ENCODE assay signal across 10 mouse cellular contexts in genomic region chr8:108712607-108713006, GRCm38 (mm10).
DNase-seq lines count a peak whose midpoint lies in the region; ATAC-seq and TF ChIP-seq lines count a peak whose summit lies in the region.
"Had no signal": no experiment of that assay in that cellular context is flagged by ENCODE, and none has a peak within 500 bp of the region (broad histone marks: within the 10 kb centered on the region; RNA-seq: fewer than 3 reads in every experiment).

No protein-coding gene starts in this region.

- TF ChIP-seq EP300 in heart, adult 2 months (IDR thresholded peaks at IDR 0.05; ENCODE audit: insufficient read depth, low read depth, low read length), result no peak

- no peaks in the 10 kb centered on the region for H3K36me3 ChIP-seq in heart, embryonic 12.5 days
- H3K36me3 ChIP-seq in heart, adult 2 months (ENCODE audit: control insufficient read depth, insufficient read depth, low read length), result 0 out of 2 replicates have a peak, but pooled peaks cover 2% of the 10 kb centered on the region
- no peaks in the 10 kb centered on the region for H3K36me3 ChIP-seq in embryonic facial prominence, embryonic 10.5 days (replicated peaks)
- H3K36me3 ChIP-seq in hindbrain, embryonic 12.5 days, result no peaks in the 10 kb centered on the region
- no peaks in the 10 kb centered on the region for H3K36me3 ChIP-seq in midbrain, embryonic 12.5 days

- no peak overlapping the region for H3K4me3 ChIP-seq in heart, embryonic 12.5 days
- H3K4me3 ChIP-seq in heart, adult 2 months, result no peak overlapping the region
- peak overlapping the region; percentile 90; the same call in 1 of the 2 replicates for H3K4me3 ChIP-seq in embryonic facial prominence, embryonic 10.5 days
- H3K4me3 ChIP-seq in hindbrain, embryonic 12.5 days, result no peak overlapping the region
- no peak overlapping the region for H3K4me3 ChIP-seq in midbrain, embryonic 12.5 days

- ATAC-seq in heart, embryonic 12.5 days (ENCODE audit: insufficient number of reproducible peaks, low FRiP score), result no peak
- ATAC-seq in hindbrain, embryonic 12.5 days (ENCODE audit: low FRiP score), result no peak
- ATAC-seq in midbrain, embryonic 12.5 days (ENCODE audit: low FRiP score, low read depth), result no peak

- TF ChIP-seq CTCF in heart, adult 2 months (IDR thresholded peaks at IDR 0.05), result no peak

- peak overlapping the region; percentile 76 for H3K27ac ChIP-seq in heart, embryonic 12.5 days (ENCODE audit: poor library complexity, severe bottlenecking)
- H3K27ac ChIP-seq in heart, adult 2 months, result no peak overlapping the region; the same call in 1 of the 2 replicates
- peak overlapping the region; percentile 78 for H3K27ac ChIP-seq in embryonic facial prominence, embryonic 10.5 days (replicated peaks)
- peak overlapping the region; percentile 100 for H3K27ac ChIP-seq in hindbrain, embryonic 12.5 days
- H3K27ac ChIP-seq in midbrain, embryonic 12.5 days (replicated peaks), result peak overlapping the region; percentile 100

- TF ChIP-seq POLR2A in heart, adult 2 months (IDR thresholded peaks at IDR 0.05; ENCODE audit: insufficient read depth, low read depth, low read length), result no peak

- H3K4me1 ChIP-seq in heart, embryonic 12.5 days (replicated peaks), result peaks cover 85% of the 10 kb centered on the region
- H3K4me1 ChIP-seq in heart, adult 2 months (ENCODE audit: control insufficient read depth, insufficient read depth, low read length), result peaks cover 10% of the 10 kb centered on the region
- peaks cover 100% of the 10 kb centered on the region for H3K4me1 ChIP-seq in embryonic facial prominence, embryonic 10.5 days
- peaks cover 95% of the 10 kb centered on the region for H3K4me1 ChIP-seq in hindbrain, embryonic 12.5 days
- peaks cover 96% of the 10 kb centered on the region for H3K4me1 ChIP-seq in midbrain, embryonic 12.5 days

- WGBS in heart, embryonic 12.5 days, result 34% methylated on average over 4 of the region's 4 CpGs
- WGBS in heart, adult 2 months, result 76% methylated on average over 4 of the region's 4 CpGs
- 23% methylated on average over 4 of the region's 4 CpGs for WGBS in embryonic facial prominence, embryonic 10.5 days
- 23% methylated on average over 4 of the region's 4 CpGs for WGBS in hindbrain, embryonic 12.5 days
- 15% methylated on average over 4 of the region's 4 CpGs for WGBS in midbrain, embryonic 12.5 days

- no peaks in the 10 kb centered on the region for H3K27me3 ChIP-seq in heart, embryonic 12.5 days (replicated peaks)
- H3K27me3 ChIP-seq in heart, adult 2 months (ENCODE audit: control insufficient read depth, insufficient read depth, low read length), result no peaks in the 10 kb centered on the region
- peaks cover 8% of the 10 kb centered on the region; the same call in 1 of the 2 replicates for H3K27me3 ChIP-seq in embryonic facial prominence, embryonic 10.5 days (replicated peaks; ENCODE audit: low read depth, poor library complexity, severe bottlenecking)
- H3K27me3 ChIP-seq in hindbrain, embryonic 12.5 days, result peaks cover 15% of the 10 kb centered on the region
- H3K27me3 ChIP-seq in midbrain, embryonic 12.5 days, result peaks cover 8% of the 10 kb centered on the region; the same call in 1 of the 2 replicates

- intact Hi-C loops in heart, adult 2 months (cut with DNase I), result loop anchor here (5.0 to 10.0 kb wide), 2 partner anchors 70 to 172 kb away; no protein-coding TSS in a partner anchor

- DNase-seq in heart, adult 2 months, result no peak
- no peak for DNase-seq in embryonic facial prominence, embryonic 10.5 days (ENCODE audit: low spot score)
- DNase-seq in adrenal gland, postnatal 4 days (ENCODE audit: low spot score in 2 of 2), result no peak
- DNase-seq in urinary bladder, postnatal 10 days (ENCODE audit: low spot score), result no peak
- no peak for DNase-seq in cerebellum, postnatal 36 days
- DNase-seq: kidney, adult 11 months; thymus, postnatal 14 days had no signal

- H3K9me3 ChIP-seq in heart, embryonic 12.5 days (replicated peaks), result no peaks in the 10 kb centered on the region
- no peaks in the 10 kb centered on the region for H3K9me3 ChIP-seq in embryonic facial prominence, embryonic 10.5 days
- H3K9me3 ChIP-seq in hindbrain, embryonic 12.5 days (replicated peaks), result no peaks in the 10 kb centered on the region
- no peaks in the 10 kb centered on the region for H3K9me3 ChIP-seq in midbrain, embryonic 12.5 days

- peak overlapping the region; percentile 47 for H3K9ac ChIP-seq in heart, embryonic 12.5 days
- no peak overlapping the region for H3K9ac ChIP-seq in heart, adult 2 months (ENCODE audit: low read depth, low read length)
- peak overlapping the region; percentile 95 for H3K9ac ChIP-seq in hindbrain, embryonic 12.5 days
- peak overlapping the region; percentile 88 for H3K9ac ChIP-seq in midbrain, embryonic 12.5 days (replicated peaks)

- H3K4me2 ChIP-seq in heart, embryonic 12.5 days, result peak overlapping the region; percentile 54
- peak overlapping the region; percentile 96 for H3K4me2 ChIP-seq in hindbrain, embryonic 12.5 days (replicated peaks)
- H3K4me2 ChIP-seq in midbrain, embryonic 12.5 days (replicated peaks), result peak overlapping the region; percentile 94

- H3K79me2 ChIP-seq in heart, adult 2 months (replicated peaks; ENCODE audit: control insufficient read depth, insufficient read depth, low read length), result 0 out of 2 replicates have a peak, but pooled peaks cover 1% of the 10 kb centered on the region
